Mouse (Mus musculus): ENCODE data around the gene Lrrc52.

DNA sequence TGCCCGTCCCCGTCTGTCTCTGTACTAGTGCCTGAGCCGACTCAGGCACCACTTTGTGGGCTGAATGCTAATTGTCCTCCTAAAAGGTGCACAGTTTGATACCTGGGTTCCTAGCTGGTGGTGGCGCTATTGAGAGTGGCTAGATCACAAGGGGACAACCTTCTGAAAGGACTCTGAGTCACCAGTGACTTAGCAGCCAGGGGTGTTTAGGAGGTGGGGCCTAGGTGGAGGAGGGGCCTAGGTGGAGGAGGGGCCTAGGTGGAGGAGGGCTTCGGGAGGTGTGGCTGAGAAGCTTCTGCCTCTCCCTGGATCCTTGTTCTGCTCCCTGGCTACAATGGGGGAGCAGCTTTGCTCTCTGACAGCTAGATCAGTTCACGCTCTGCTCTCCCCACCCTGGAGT is 20.1 kb downstream of the Lrrc52 start:
- TF ChIP-seq CTCF (IDR thresholded peaks at IDR 0.05; ENCODE audit: low read depth) = 0 out of 2 replicates have a peak, but pooled peaks have one; percentile 9
- no peak for TF ChIP-seq EP300 (IDR thresholded peaks at IDR 0.05; ENCODE audit: low read depth)
